Mouse (Mus musculus): ENCODE data around the gene Hist1h2bj. TPM values are rescaled to one million over a fixed set of nuclear protein-coding genes. Genes with fewer than 3 reads are reported as not detected.
"Not testable (repeated sequence)": the region's sequence is repeated elsewhere in the genome, so short reads cannot be mapped to it uniquely, and the experiment has no call there.

Gene Hist1h2bj
- total and polyA plus RNA-seq, 3 experiments, result 4.7 to 2,032 TPM; not detected in 1

GRCm38 (mm10) chr13:22063468-22063867 is 20.5 kb downstream of the Hist1h2bj start:
- Histone ChIP-seq H3K79me2 (ENCODE audit: control insufficient read depth, insufficient read depth, low read length, poor library complexity) (no peaks in the 10 kb centered on the region), H3K27ac (ENCODE audit: control insufficient read depth, low read depth, low read length) (no peak overlapping the region), H3K4me1 (ENCODE audit: control insufficient read depth in 1 of 2, insufficient read depth in 2 of 2, low read length in 2 of 2) (no peaks in the 10 kb centered on the region), H3K4me3 (ENCODE audit: control insufficient read depth in 1 of 2, insufficient read depth in 1 of 2, low read depth in 2 of 2, low read length in 2 of 2) (no peak overlapping the region), H3K36me3 (ENCODE audit: control insufficient read depth in 1 of 2, insufficient read depth in 2 of 2, low read length in 2 of 2) (no peaks in the 10 kb centered on the region), H3K27me3 (ENCODE audit: control insufficient read depth in 1 of 2, insufficient read depth in 2 of 2, low read length in 2 of 2) (no peaks in the 10 kb centered on the region), H3K9me3 (replicated peaks; ENCODE audit: insufficient read depth, low read length) (no peaks in the 10 kb centered on the region), H3K9ac (ENCODE audit: control insufficient read depth, low read depth, low read length, poor library complexity, severe bottlenecking) (no peak overlapping the region)
- no peak for DNase-seq (ENCODE audit: low read depth, low spot score)
- no peak for TF ChIP-seq KAT2A (conservative IDR thresholded peaks at IDR 0.05; ENCODE audit: low read depth, low read length)

GRCm38 (mm10) chr13:22084140-22084539 is 41.1 kb downstream of the Hist1h2bj start, which contains the start of gene Vmn1r188:
Gene Vmn1r188 (plus strand): TSS chr13:22084440.
- H3K79me2 ChIP-seq (ENCODE audit: control insufficient read depth, insufficient read depth, low read length, poor library complexity); H3K9ac ChIP-seq (ENCODE audit: control insufficient read depth, low read depth, low read length, poor library complexity, severe bottlenecking); H3K4me1 ChIP-seq (ENCODE audit: control insufficient read depth in 1 of 2, insufficient read depth in 2 of 2, low read length in 2 of 2); H3K36me3 ChIP-seq (ENCODE audit: control insufficient read depth in 1 of 2, insufficient read depth in 2 of 2, low read length in 2 of 2); H3K27ac ChIP-seq (ENCODE audit: control insufficient read depth, low read depth, low read length); DNase-seq (ENCODE audit: low read depth, low spot score); H3K27me3 ChIP-seq (ENCODE audit: control insufficient read depth in 1 of 2, insufficient read depth in 2 of 2, low read length in 2 of 2); H3K4me3 ChIP-seq (ENCODE audit: control insufficient read depth in 1 of 2, insufficient read depth in 1 of 2, low read depth in 2 of 2, low read length in 2 of 2); H3K9me3 ChIP-seq (replicated peaks; ENCODE audit: insufficient read depth, low read length): not testable (repeated sequence)

Other genes with a start within 250 kb of the Hist1h2bj start
- 2,195 and 3,125 TPM in 2 replicates for gene Hist1h2bq, start 233.0 kb upstream of the Hist1h2bj start, total RNA-seq (2012; rRNA removed)
- 1 to 10 TPM in 1 of 2 experiments, not detected in 1; 6.2 TPM for gene Hist1h2bq, start 233.0 kb upstream of the Hist1h2bj start, polyA plus RNA-seq (2012; ENCODE audit: insufficient read depth in 1 of 2, insufficient read length in 2 of 2, low read depth in 1 of 2, low replicate concordance in 2 of 2, missing spikeins in 1 of 2)
- 1.6 TPM in 1 of 2 replicates, not detected in the other for gene Hist1h2ao, start 232.7 kb upstream of the Hist1h2bj start, total RNA-seq (2012; rRNA removed)
- 1,000 to 10,000 TPM in 1 of 2 experiments, not detected in 1; 1,152 TPM for gene Hist1h2ao, start 232.7 kb upstream of the Hist1h2bj start, polyA plus RNA-seq (2012; ENCODE audit: insufficient read depth in 1 of 2, insufficient read length in 2 of 2, low read depth in 1 of 2, low replicate concordance in 2 of 2, missing spikeins in 1 of 2)
- 28.0 and 49.2 TPM in 2 replicates for gene Hist1h4m, start 231.5 kb upstream of the Hist1h2bj start, total RNA-seq (2012; rRNA removed)
- gene Hist1h4m, start 231.5 kb upstream of the Hist1h2bj start, polyA plus RNA-seq (2012; ENCODE audit: insufficient read depth in 1 of 2, insufficient read length in 2 of 2, low read depth in 1 of 2, low replicate concordance in 2 of 2, missing spikeins in 1 of 2), result 10 to 100 TPM in 1 of 2 experiments, not detected in 1; 27.5 TPM
- gene Hist1h4n, start 211.0 kb upstream of the Hist1h2bj start, total RNA-seq (2012; rRNA removed), result 9,853 and 10,418 TPM in 2 replicates
- gene Hist1h4n, start 211.0 kb upstream of the Hist1h2bj start, polyA plus RNA-seq (2012; ENCODE audit: insufficient read depth in 1 of 2, insufficient read length in 2 of 2, low read depth in 1 of 2, low replicate concordance in 2 of 2, missing spikeins in 1 of 2), result 1 to 10 TPM in 1 of 2 experiments, not detected in 1; 9.0 TPM
- 3,706 and 4,747 TPM in 2 replicates for gene Hist1h2ap, start 209.7 kb upstream of the Hist1h2bj start, total RNA-seq (2012; rRNA removed)
- 100 to 1,000 TPM in 1 of 2 experiments, not detected in 1; 727 TPM for gene Hist1h2ap, start 209.7 kb upstream of the Hist1h2bj start, polyA plus RNA-seq (2012; ENCODE audit: insufficient read depth in 1 of 2, insufficient read length in 2 of 2, low read depth in 1 of 2, low replicate concordance in 2 of 2, missing spikeins in 1 of 2)
- gene Hist1h2br, start 209.5 kb upstream of the Hist1h2bj start, total RNA-seq (2012; rRNA removed), result 2,013 and 2,821 TPM in 2 replicates
- 1 to 10 TPM in 1 of 2 experiments, not detected in 1; 6.0 TPM for gene Hist1h2br, start 209.5 kb upstream of the Hist1h2bj start, polyA plus RNA-seq (2012; ENCODE audit: insufficient read depth in 1 of 2, insufficient read length in 2 of 2, low read depth in 1 of 2, low replicate concordance in 2 of 2, missing spikeins in 1 of 2)
- 0.42 and 0.52 TPM in 2 replicates for gene Zfp184, start 98.1 kb upstream of the Hist1h2bj start, total RNA-seq (2012; rRNA removed)
- gene Zfp184, start 98.1 kb upstream of the Hist1h2bj start, polyA plus RNA-seq (2012; ENCODE audit: insufficient read depth in 1 of 2, insufficient read length in 2 of 2, low read depth in 1 of 2, low replicate concordance in 2 of 2, missing spikeins in 1 of 2), result 1 to 10 TPM in 1 of 2 experiments, not detected in 1; 1.0 TPM
- gene Pom121l2, start 62.0 kb upstream of the Hist1h2bj start, total RNA-seq (2012; rRNA removed), result not detected in 2 replicates
- not detected for gene Pom121l2, start 62.0 kb upstream of the Hist1h2bj start, polyA plus RNA-seq (2012; ENCODE audit: insufficient read depth in 1 of 2, insufficient read length in 2 of 2, low read depth in 1 of 2, low replicate concordance in 2 of 2, missing spikeins in 1 of 2)
- gene Prss16, start 33.5 kb upstream of the Hist1h2bj start, total RNA-seq (2012; rRNA removed), result not detected in 2 replicates
- gene Prss16, start 33.5 kb upstream of the Hist1h2bj start, polyA plus RNA-seq (2012; ENCODE audit: insufficient read depth in 1 of 2, insufficient read length in 2 of 2, low read depth in 1 of 2, low replicate concordance in 2 of 2, missing spikeins in 1 of 2), result under 1 TPM in 1 of 2 experiments, not detected in 1; 0.47 TPM
- 1,264 and 1,284 TPM in 2 replicates for gene Hist1h2ah, start 7.6 kb upstream of the Hist1h2bj start, total RNA-seq (2012; rRNA removed)
- 1 to 10 TPM in 1 of 2 experiments, not detected in 1; 3.7 TPM for gene Hist1h2ah, start 7.6 kb upstream of the Hist1h2bj start, polyA plus RNA-seq (2012; ENCODE audit: insufficient read depth in 1 of 2, insufficient read length in 2 of 2, low read depth in 1 of 2, low replicate concordance in 2 of 2, missing spikeins in 1 of 2)
- 2,495 and 3,316 TPM in 2 replicates for gene Hist1h2bk, start 7.3 kb upstream of the Hist1h2bj start, total RNA-seq (2012; rRNA removed)
- gene Hist1h2bk, start 7.3 kb upstream of the Hist1h2bj start, polyA plus RNA-seq (2012; ENCODE audit: insufficient read depth in 1 of 2, insufficient read length in 2 of 2, low read depth in 1 of 2, low replicate concordance in 2 of 2, missing spikeins in 1 of 2), result 1 to 10 TPM in 1 of 2 experiments, not detected in 1; 5.7 TPM
- gene Hist1h4i, start 1.9 kb upstream of the Hist1h2bj start, total RNA-seq (2012; rRNA removed), result 1,065 and 1,370 TPM in 2 replicates
- gene Hist1h4i, start 1.9 kb upstream of the Hist1h2bj start, polyA plus RNA-seq (2012; ENCODE audit: insufficient read depth in 1 of 2, insufficient read length in 2 of 2, low read depth in 1 of 2, low replicate concordance in 2 of 2, missing spikeins in 1 of 2), result 10 to 100 TPM in 1 of 2 experiments, not detected in 1; 10.4 TPM
- gene Hist1h2ag, start 270 bp upstream of the Hist1h2bj start, total RNA-seq (2012; rRNA removed), result 766 and 975 TPM in 2 replicates
- gene Hist1h2ag, start 270 bp upstream of the Hist1h2bj start, polyA plus RNA-seq (2012; ENCODE audit: insufficient read depth in 1 of 2, insufficient read length in 2 of 2, low read depth in 1 of 2, low replicate concordance in 2 of 2, missing spikeins in 1 of 2), result 1 to 10 TPM in 1 of 2 experiments, not detected in 1; 5.9 TPM
- not detected in 2 replicates for gene Vmn1r188, start 41.2 kb downstream of the Hist1h2bj start, total RNA-seq (2012; rRNA removed)
- gene Vmn1r188, start 41.2 kb downstream of the Hist1h2bj start, polyA plus RNA-seq (2012; ENCODE audit: insufficient read depth in 1 of 2, insufficient read length in 2 of 2, low read depth in 1 of 2, low replicate concordance in 2 of 2, missing spikeins in 1 of 2), result not detected
- gene Vmn1r189, start 62.6 kb downstream of the Hist1h2bj start, total RNA-seq (2012; rRNA removed), result not detected in 2 replicates
- not detected for gene Vmn1r189, start 62.6 kb downstream of the Hist1h2bj start, polyA plus RNA-seq (2012; ENCODE audit: insufficient read depth in 1 of 2, insufficient read length in 2 of 2, low read depth in 1 of 2, low replicate concordance in 2 of 2, missing spikeins in 1 of 2)
- not detected in 2 replicates for gene Vmn1r191, start 140.8 kb downstream of the Hist1h2bj start, total RNA-seq (2012; rRNA removed)
- gene Vmn1r191, start 140.8 kb downstream of the Hist1h2bj start, polyA plus RNA-seq (2012; ENCODE audit: insufficient read depth in 1 of 2, insufficient read length in 2 of 2, low read depth in 1 of 2, low replicate concordance in 2 of 2, missing spikeins in 1 of 2), result not detected
- gene Vmn1r192, start 147.9 kb downstream of the Hist1h2bj start, total RNA-seq (2012; rRNA removed), result not detected in 2 replicates
- not detected for gene Vmn1r192, start 147.9 kb downstream of the Hist1h2bj start, polyA plus RNA-seq (2012; ENCODE audit: insufficient read depth in 1 of 2, insufficient read length in 2 of 2, low read depth in 1 of 2, low replicate concordance in 2 of 2, missing spikeins in 1 of 2)
- gene Vmn1r193, start 179.9 kb downstream of the Hist1h2bj start, total RNA-seq (2012; rRNA removed), result not detected in 2 replicates
- not detected for gene Vmn1r193, start 179.9 kb downstream of the Hist1h2bj start, polyA plus RNA-seq (2012; ENCODE audit: insufficient read depth in 1 of 2, insufficient read length in 2 of 2, low read depth in 1 of 2, low replicate concordance in 2 of 2, missing spikeins in 1 of 2)
- not detected in 2 replicates for gene Vmn1r194, start 201.0 kb downstream of the Hist1h2bj start, total RNA-seq (2012; rRNA removed)
- not detected for gene Vmn1r194, start 201.0 kb downstream of the Hist1h2bj start, polyA plus RNA-seq (2012; ENCODE audit: insufficient read depth in 1 of 2, insufficient read length in 2 of 2, low read depth in 1 of 2, low replicate concordance in 2 of 2, missing spikeins in 1 of 2)
- not detected in 2 replicates for gene Vmn1r195, start 227.3 kb downstream of the Hist1h2bj start, total RNA-seq (2012; rRNA removed)
- not detected for gene Vmn1r195, start 227.3 kb downstream of the Hist1h2bj start, polyA plus RNA-seq (2012; ENCODE audit: insufficient read depth in 1 of 2, insufficient read length in 2 of 2, low read depth in 1 of 2, low replicate concordance in 2 of 2, missing spikeins in 1 of 2)
- gene Vmn1r196, start 246.7 kb downstream of the Hist1h2bj start, total RNA-seq (2012; rRNA removed), result 0.03 TPM in 1 of 2 replicates, not detected in the other
- not detected for gene Vmn1r196, start 246.7 kb downstream of the Hist1h2bj start, polyA plus RNA-seq (2012; ENCODE audit: insufficient read depth in 1 of 2, insufficient read length in 2 of 2, low read depth in 1 of 2, low replicate concordance in 2 of 2, missing spikeins in 1 of 2)

Measured in MEL (cell line).